Mouse (Mus musculus): ENCODE measurements around the gene Calm5. TPM values are rescaled to one million over a fixed set of nuclear protein-coding genes. Genes with fewer than 3 reads are reported as not detected.
"Not testable (repeated sequence)": the region's sequence is repeated elsewhere in the genome, so short reads cannot be mapped to it uniquely, and the experiment has no call there.

Calm5 gene
- polyA plus RNA-seq, 1 experiment from 2014 or later, result not detected

DNA sequence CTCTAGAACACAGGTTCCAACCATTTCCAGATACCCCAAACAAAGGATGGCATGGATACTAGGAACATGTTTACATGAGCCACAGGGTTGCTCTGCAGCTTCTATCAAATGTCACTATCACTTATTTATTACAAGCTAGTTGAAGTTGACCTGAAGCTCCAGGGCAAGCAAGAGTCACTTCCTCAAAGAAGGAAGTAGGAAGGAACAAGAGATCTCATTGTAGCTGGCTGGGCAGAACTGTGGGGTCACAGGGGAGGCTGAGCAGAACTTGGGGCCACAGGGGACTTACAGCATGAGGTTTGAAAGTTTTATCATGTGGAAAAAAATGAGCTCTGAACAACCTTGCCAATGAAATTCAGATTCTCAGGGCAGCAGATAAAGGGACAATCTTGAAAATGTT is 28.2 kb upstream of the Calm5 start:
- ATAC-seq (ENCODE audit: insufficient number of reproducible peaks, low FRiP score, low TSS enrichment, low read depth) (no peak), DNase-seq (ENCODE audit: low spot score) (peak; percentile 7)
- Histone ChIP-seq H3K4me3 (ENCODE audit: low read depth, low read length) (no peak overlapping the region), H3K9ac (ENCODE audit: low read length) (no peak overlapping the region), H3K9me3 (ENCODE audit: control insufficient read depth, low read length) (no peaks in the 10 kb centered on the region), H3K4me2 (ENCODE audit: low read depth, severe bottlenecking) (no peak overlapping the region), H3K27ac (replicated peaks; ENCODE audit: low read depth, low read length) (no peak overlapping the region), H3K36me3 (ENCODE audit: control insufficient read depth, insufficient read depth, low read length) (no peaks in the 10 kb centered on the region), H3K27me3 (ENCODE audit: control insufficient read depth, insufficient read depth, low read length) (no peaks in the 10 kb centered on the region), H3K4me1 (ENCODE audit: control insufficient read depth, insufficient read depth, low read length) (no peaks in the 10 kb centered on the region)

DNA sequence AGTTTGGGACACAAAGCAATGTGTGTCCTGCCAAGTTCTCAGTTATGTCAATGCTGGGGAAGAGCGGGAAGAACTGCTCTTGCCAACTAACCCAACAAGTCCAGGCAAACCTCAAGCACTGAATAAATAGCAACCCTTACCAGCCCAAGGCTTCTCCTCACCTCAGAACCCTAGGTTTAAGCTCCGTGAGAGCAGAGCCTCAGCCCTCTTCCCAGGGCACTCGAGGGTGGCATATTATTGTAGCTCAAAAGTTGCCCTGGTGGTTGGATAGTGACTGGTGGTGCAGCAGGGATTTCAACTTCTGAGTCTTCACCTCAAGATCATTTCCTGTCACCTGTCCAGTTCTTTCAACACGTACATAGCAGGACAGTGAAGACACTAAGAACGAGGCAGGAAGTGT is 22.4 kb upstream of the Calm5 start:
- DNase-seq (ENCODE audit: low spot score) (no peak), ATAC-seq (ENCODE audit: insufficient number of reproducible peaks, low FRiP score, low TSS enrichment, low read depth) (no peak)
- no peak overlapping the region for H3K27ac ChIP-seq (replicated peaks; ENCODE audit: low read depth, low read length)
- H3K9ac ChIP-seq (ENCODE audit: low read length), result no peak overlapping the region
- no peaks in the 10 kb centered on the region for H3K36me3 ChIP-seq (ENCODE audit: control insufficient read depth, insufficient read depth, low read length)
- H3K4me1 ChIP-seq (ENCODE audit: control insufficient read depth, insufficient read depth, low read length), result no peaks in the 10 kb centered on the region
- H3K4me2 ChIP-seq (ENCODE audit: low read depth, severe bottlenecking), result no peak overlapping the region
- no peaks in the 10 kb centered on the region for H3K9me3 ChIP-seq (ENCODE audit: control insufficient read depth, low read length)
- no peaks in the 10 kb centered on the region for H3K27me3 ChIP-seq (ENCODE audit: control insufficient read depth, insufficient read depth, low read length)
- H3K4me3 ChIP-seq (ENCODE audit: low read depth, low read length), result no peak overlapping the region
- WGBS, result 87% methylated on average over 5 of the region's 5 CpGs

DNA sequence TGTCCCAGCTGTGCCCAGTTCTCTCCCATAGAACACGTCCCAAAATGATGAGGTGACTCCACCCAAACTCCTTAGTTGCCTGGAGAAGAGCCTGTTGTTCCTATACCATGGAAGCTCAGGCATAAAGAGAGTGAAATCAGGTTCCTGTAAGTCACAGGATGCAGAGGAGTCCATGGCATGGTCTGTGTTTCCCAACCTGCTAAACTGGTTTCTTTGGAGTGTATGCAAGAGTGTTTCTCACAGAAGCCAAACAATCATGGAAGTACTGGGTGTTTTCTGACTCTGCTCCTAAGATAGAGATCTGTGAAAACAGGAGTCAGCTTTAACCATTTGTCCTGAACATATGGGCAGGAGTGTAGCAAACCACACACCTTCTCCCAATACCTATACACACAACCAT is 22.0 kb upstream of the Calm5 start:
- no peak overlapping the region for H3K4me2 ChIP-seq (ENCODE audit: low read depth, severe bottlenecking)
- DNase-seq (ENCODE audit: low spot score) (no peak), ATAC-seq (ENCODE audit: insufficient number of reproducible peaks, low FRiP score, low TSS enrichment, low read depth) (no peak)
- no peak overlapping the region for H3K4me3 ChIP-seq (ENCODE audit: low read depth, low read length)
- H3K9me3 ChIP-seq (ENCODE audit: control insufficient read depth, low read length), result no peaks in the 10 kb centered on the region
- H3K36me3 ChIP-seq (ENCODE audit: control insufficient read depth, insufficient read depth, low read length), result no peaks in the 10 kb centered on the region
- H3K27me3 ChIP-seq (ENCODE audit: control insufficient read depth, insufficient read depth, low read length), result no peaks in the 10 kb centered on the region
- H3K9ac ChIP-seq (ENCODE audit: low read length), result no peak overlapping the region
- H3K4me1 ChIP-seq (ENCODE audit: control insufficient read depth, insufficient read depth, low read length), result no peaks in the 10 kb centered on the region
- WGBS, result 74% methylated on average over 1 of the region's 1 CpGs
- no peak overlapping the region for H3K27ac ChIP-seq (replicated peaks; ENCODE audit: low read depth, low read length)

DNA sequence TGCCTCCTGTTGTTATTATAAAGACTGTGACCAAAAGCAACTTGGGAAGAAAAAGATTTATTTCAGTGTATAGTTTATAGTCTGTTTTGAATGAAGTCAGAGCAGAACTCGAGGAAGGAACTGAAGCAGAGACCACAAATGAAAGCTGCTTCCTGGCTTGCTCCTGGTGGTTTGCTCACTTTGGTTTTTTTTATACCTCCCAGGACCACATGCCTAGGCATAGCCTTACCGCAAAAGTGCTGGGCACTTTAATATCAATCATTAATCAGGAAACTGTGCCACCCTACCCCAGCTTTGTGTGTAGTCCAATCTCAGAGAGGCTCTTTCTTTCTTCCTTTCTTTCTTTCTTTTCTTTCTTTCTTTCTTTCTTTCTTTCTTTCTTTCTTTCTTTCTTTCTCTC is 21.5 kb upstream of the Calm5 start:
- no peak for DNase-seq (ENCODE audit: low spot score)
- H3K9me3 ChIP-seq (ENCODE audit: control insufficient read depth, low read length), result no peaks in the 10 kb centered on the region
- H3K27me3 ChIP-seq (ENCODE audit: control insufficient read depth, insufficient read depth, low read length), result no peaks in the 10 kb centered on the region
- no peaks in the 10 kb centered on the region for H3K36me3 ChIP-seq (ENCODE audit: control insufficient read depth, insufficient read depth, low read length)
- 69% methylated on average over 2 of the region's 2 CpGs for WGBS
- ATAC-seq (ENCODE audit: insufficient number of reproducible peaks, low FRiP score, low TSS enrichment, low read depth), result no peak
- no peak overlapping the region for H3K4me3 ChIP-seq (ENCODE audit: low read depth, low read length)
- H3K4me1 ChIP-seq (ENCODE audit: control insufficient read depth, insufficient read depth, low read length), result no peaks in the 10 kb centered on the region
- no peak overlapping the region for H3K9ac ChIP-seq (ENCODE audit: low read length)
- H3K27ac ChIP-seq (replicated peaks; ENCODE audit: low read depth, low read length), result no peak overlapping the region
- no peak overlapping the region for H3K4me2 ChIP-seq (ENCODE audit: low read depth, severe bottlenecking)

DNA sequence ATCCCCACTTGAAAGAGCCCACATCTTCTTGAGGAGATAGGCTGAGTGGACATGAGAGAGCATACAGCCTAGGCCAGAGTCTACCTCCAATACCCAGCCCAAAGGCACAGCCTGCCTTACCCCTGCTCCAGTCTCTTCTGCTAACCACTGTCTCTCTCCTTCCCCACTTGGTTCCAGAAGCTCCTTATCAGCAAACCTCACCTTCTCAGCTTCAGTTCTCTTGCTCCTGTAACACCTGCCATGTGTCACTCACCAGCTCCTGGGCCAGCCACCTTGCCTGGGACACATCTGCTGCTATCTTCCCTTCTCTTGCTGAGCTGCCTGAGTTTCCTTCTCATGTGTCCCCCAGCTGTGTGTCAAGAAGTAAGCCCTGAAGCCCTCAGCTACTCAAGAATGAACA is 20.3 kb upstream of the Calm5 start:
- H3K27me3 ChIP-seq (ENCODE audit: control insufficient read depth, insufficient read depth, low read length); H3K9me3 ChIP-seq (ENCODE audit: control insufficient read depth, low read length); H3K4me3 ChIP-seq (ENCODE audit: low read depth, low read length); H3K27ac ChIP-seq (replicated peaks; ENCODE audit: low read depth, low read length); H3K36me3 ChIP-seq (ENCODE audit: control insufficient read depth, insufficient read depth, low read length); H3K4me2 ChIP-seq (ENCODE audit: low read depth, severe bottlenecking); DNase-seq (ENCODE audit: low spot score); H3K4me1 ChIP-seq (ENCODE audit: control insufficient read depth, insufficient read depth, low read length); ATAC-seq (ENCODE audit: insufficient number of reproducible peaks, low FRiP score, low TSS enrichment, low read depth); H3K9ac ChIP-seq (ENCODE audit: low read length): not testable (repeated sequence)

DNA sequence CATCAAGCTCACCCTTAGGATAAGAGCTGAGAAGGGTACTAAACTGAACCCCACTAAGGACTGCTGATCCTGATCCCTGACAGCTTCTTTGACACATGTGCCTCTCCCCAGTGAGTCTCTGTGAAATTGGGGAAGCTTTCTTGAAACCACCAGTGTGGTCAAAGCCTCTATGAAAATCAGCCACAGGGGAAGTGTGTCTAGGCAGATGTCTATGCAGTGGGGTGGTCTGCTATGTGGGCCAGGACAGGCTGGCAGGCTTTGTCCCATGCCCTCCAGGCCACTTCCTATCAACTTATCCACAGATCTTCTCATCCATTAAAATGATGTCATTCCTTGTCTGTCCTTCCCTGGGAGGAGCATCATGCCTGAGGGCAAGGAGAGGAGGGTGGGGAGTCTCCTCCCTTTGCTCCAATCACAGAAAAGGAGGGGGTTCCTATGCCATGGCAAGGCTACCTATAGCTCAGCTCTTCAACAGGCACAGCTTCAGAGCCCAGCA is 16.6 kb upstream of the Calm5 start, which contains the start of gene Calm4:
TSS of gene Calm4 (plus strand) at position 446 of the 496 bp plus-strand sequence.
- not testable (repeated sequence) for DNase-seq (ENCODE audit: low spot score); H3K27ac ChIP-seq (replicated peaks; ENCODE audit: low read depth, low read length); H3K9ac ChIP-seq (ENCODE audit: low read length); H3K27me3 ChIP-seq (ENCODE audit: control insufficient read depth, insufficient read depth, low read length); H3K4me3 ChIP-seq (ENCODE audit: low read depth, low read length); H3K4me2 ChIP-seq (ENCODE audit: low read depth, severe bottlenecking); H3K9me3 ChIP-seq (ENCODE audit: control insufficient read depth, low read length); H3K4me1 ChIP-seq (ENCODE audit: control insufficient read depth, insufficient read depth, low read length); H3K36me3 ChIP-seq (ENCODE audit: control insufficient read depth, insufficient read depth, low read length); ATAC-seq (ENCODE audit: insufficient number of reproducible peaks, low FRiP score, low TSS enrichment, low read depth)

GRCm38 (mm10) chr13:3840662-3841061 is 13.3 kb upstream of the Calm5 start:
- not testable (repeated sequence) for H3K9ac ChIP-seq (ENCODE audit: low read length); ATAC-seq (ENCODE audit: insufficient number of reproducible peaks, low FRiP score, low TSS enrichment, low read depth); H3K4me3 ChIP-seq (ENCODE audit: low read depth, low read length); H3K27me3 ChIP-seq (ENCODE audit: control insufficient read depth, insufficient read depth, low read length); H3K27ac ChIP-seq (replicated peaks; ENCODE audit: low read depth, low read length); H3K9me3 ChIP-seq (ENCODE audit: control insufficient read depth, low read length); DNase-seq (ENCODE audit: low spot score); H3K4me1 ChIP-seq (ENCODE audit: control insufficient read depth, insufficient read depth, low read length); H3K4me2 ChIP-seq (ENCODE audit: low read depth, severe bottlenecking); H3K36me3 ChIP-seq (ENCODE audit: control insufficient read depth, insufficient read depth, low read length)

- Histone ChIP-seq H3K36me3 (ENCODE audit: control insufficient read depth, insufficient read depth, low read length) (no peaks in the 10 kb centered on the region), H3K4me2 (ENCODE audit: low read depth, severe bottlenecking) (no peak overlapping the region), H3K27ac (replicated peaks; ENCODE audit: low read depth, low read length) (no peak overlapping the region), H3K4me3 (ENCODE audit: low read depth, low read length) (no peak overlapping the region), H3K27me3 (ENCODE audit: control insufficient read depth, insufficient read depth, low read length) (no peaks in the 10 kb centered on the region), H3K9me3 (ENCODE audit: control insufficient read depth, low read length) (no peaks in the 10 kb centered on the region), H3K4me1 (ENCODE audit: control insufficient read depth, insufficient read depth, low read length) (no peaks in the 10 kb centered on the region), H3K9ac (ENCODE audit: low read length) (no peak overlapping the region)
- DNase-seq (ENCODE audit: low spot score) (no peak), ATAC-seq (ENCODE audit: insufficient number of reproducible peaks, low FRiP score, low TSS enrichment, low read depth) (no peak)
- 75% methylated on average over 1 of the region's 1 CpGs for WGBS
Measured at GRCm38 (mm10) chr13:3850330-3850729, 3.6 kb upstream of the Calm5 start.

DNA sequence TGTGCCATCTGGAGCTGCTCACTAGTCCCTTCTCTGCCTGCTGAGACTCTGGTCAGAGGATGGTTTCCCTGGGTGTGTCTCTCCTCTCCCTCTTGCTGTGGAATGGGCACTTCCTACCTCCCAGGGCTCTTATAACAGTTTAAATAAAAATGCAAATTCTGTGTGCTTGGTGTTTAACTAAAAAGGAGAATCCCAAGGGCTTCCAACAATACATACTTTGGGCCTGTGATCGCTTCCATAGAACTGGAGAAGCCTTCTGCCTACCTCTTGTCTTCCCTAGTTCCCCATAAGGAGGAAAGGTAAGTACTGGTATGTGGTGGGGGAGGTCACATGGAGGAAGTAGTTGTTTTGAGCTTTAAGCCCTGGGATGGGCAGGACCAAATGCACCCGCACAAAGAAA is 883 bp downstream of the Calm5 start:
- Histone ChIP-seq H3K4me3 (ENCODE audit: low read depth, low read length) (no peak overlapping the region), H3K9me3 (ENCODE audit: control insufficient read depth, low read length) (no peaks in the 10 kb centered on the region), H3K27me3 (ENCODE audit: control insufficient read depth, insufficient read depth, low read length) (no peaks in the 10 kb centered on the region), H3K27ac (replicated peaks; ENCODE audit: low read depth, low read length) (no peak overlapping the region), H3K36me3 (ENCODE audit: control insufficient read depth, insufficient read depth, low read length) (no peaks in the 10 kb centered on the region), H3K4me1 (ENCODE audit: control insufficient read depth, insufficient read depth, low read length) (no peaks in the 10 kb centered on the region), H3K4me2 (ENCODE audit: low read depth, severe bottlenecking) (no peak overlapping the region), H3K9ac (ENCODE audit: low read length) (no peak overlapping the region)
- WGBS, result 78% methylated on average over 2 of the region's 2 CpGs
- no peak for ATAC-seq (ENCODE audit: insufficient number of reproducible peaks, low FRiP score, low TSS enrichment, low read depth)
- no peak for DNase-seq (ENCODE audit: low spot score)
